Mouse (Mus musculus): ENCODE results near the gene 9530068E07Rik. TPM values are rescaled to one million over a fixed set of nuclear protein-coding genes. Genes with fewer than 3 reads are reported as not detected.

9530068E07Rik gene
- polyA plus RNA-seq, 1 experiment from 2014 or later: 166 TPM

GRCm38 (mm10) chr11:52360471-52361277 lies 35.6 kb upstream of the 9530068E07Rik start, which contains the start of gene Vdac1:
Gene Vdac1 (plus strand): TSS chr11:52360860.
- Histone ChIP-seq H3K4me3 (replicated peaks) (peak within 1 kb of the TSS; percentile 98), H3K9me3 (no peaks in the 10 kb centered on the region), H3K4me2 (replicated peaks) (peak within 1 kb of the TSS; percentile 64), H3K4me1 (replicated peaks) (peaks cover 35% of the 10 kb centered on the region), H3K9ac (peak within 1 kb of the TSS; percentile 98), H3K36me3 (no peaks in the 10 kb centered on the region), H3K27ac (peak within 1 kb of the TSS; percentile 99), H3K27me3 (replicated peaks) (no peaks in the 10 kb centered on the region)
- WGBS: under 1% methylated on average over 84 of the region's 84 CpGs
- peak; percentile 94 for ATAC-seq

GRCm38 (mm10) chr11:52361287-52361921 lies 34.8 kb upstream of the 9530068E07Rik start:
- Histone ChIP-seq H3K4me1 (replicated peaks) (peaks cover 43% of the 10 kb centered on the region), H3K4me3 (replicated peaks) (peak overlapping the region; percentile 98), H3K36me3 (no peaks in the 10 kb centered on the region), H3K9me3 (no peaks in the 10 kb centered on the region), H3K27me3 (replicated peaks) (no peaks in the 10 kb centered on the region), H3K4me2 (replicated peaks) (peak overlapping the region; percentile 64), H3K27ac (peak overlapping the region; percentile 99), H3K9ac (peak overlapping the region; percentile 98)
- WGBS: under 1% methylated on average over 47 of the region's 47 CpGs
- peak; percentile 22 for ATAC-seq

- no peaks in the 10 kb centered on the region for H3K36me3 ChIP-seq
- H3K4me2 ChIP-seq (replicated peaks): 0 out of 2 replicates have a peak overlapping the region, but pooled peaks have one; percentile 3
- WGBS: 57% methylated on average over 2 of the region's 2 CpGs
- H3K9ac ChIP-seq: no peak overlapping the region
- no peaks in the 10 kb centered on the region for H3K27me3 ChIP-seq (replicated peaks)
- no peaks in the 10 kb centered on the region for H3K9me3 ChIP-seq
- no peak for ATAC-seq
- H3K27ac ChIP-seq: peak overlapping the region; percentile 76; the same call in 1 of the 2 replicates
- H3K4me1 ChIP-seq (replicated peaks): peaks cover 63% of the 10 kb centered on the region
- no peak overlapping the region for H3K4me3 ChIP-seq (replicated peaks)
These were observed 31.9 kb upstream of the 9530068E07Rik start for GRCm38 (mm10) chr11:52364376-52364775.

- H3K27me3 ChIP-seq (replicated peaks): no peaks in the 10 kb centered on the region
- H3K9ac ChIP-seq: no peak overlapping the region
These were observed 31.1 kb upstream of the 9530068E07Rik start for GRCm38 (mm10) chr11:52365143-52365542.

GRCm38 (mm10) chr11:52366358-52366757 lies 29.9 kb upstream of the 9530068E07Rik start:
- Histone ChIP-seq H3K27me3 (replicated peaks) (no peaks in the 10 kb centered on the region), H3K27ac (no peak overlapping the region), H3K36me3 (no peaks in the 10 kb centered on the region), H3K9ac (no peak overlapping the region), H3K9me3 (no peaks in the 10 kb centered on the region), H3K4me1 (replicated peaks) (peaks cover 70% of the 10 kb centered on the region), H3K4me3 (replicated peaks) (no peak overlapping the region), H3K4me2 (replicated peaks) (no peak overlapping the region)
- 62% methylated on average over 5 of the region's 5 CpGs for WGBS
- ATAC-seq: no peak

More at GRCm38 (mm10) chr11:52365143-52365542, 31.1 kb upstream of the 9530068E07Rik start:
- no peak for ATAC-seq
- Histone ChIP-seq H3K4me1 (replicated peaks) (peaks cover 63% of the 10 kb centered on the region), H3K9me3 (no peaks in the 10 kb centered on the region), H3K4me3 (replicated peaks) (no peak overlapping the region), H3K4me2 (replicated peaks) (peak overlapping the region; percentile 34), H3K36me3 (no peaks in the 10 kb centered on the region), H3K27ac (peak overlapping the region; percentile 76)
- WGBS: 38% methylated on average over 1 of the region's 1 CpGs

GRCm38 (mm10) chr11:52368176-52368985 lies 27.8 kb upstream of the 9530068E07Rik start:
- WGBS: 55% methylated on average over 10 of the region's 10 CpGs
- H3K27me3 ChIP-seq (replicated peaks): no peaks in the 10 kb centered on the region
- H3K9me3 ChIP-seq: no peaks in the 10 kb centered on the region
- H3K4me3 ChIP-seq (replicated peaks): no peak overlapping the region
- no peak for ATAC-seq
- no peaks in the 10 kb centered on the region for H3K36me3 ChIP-seq
- H3K4me2 ChIP-seq (replicated peaks): 0 out of 2 replicates have a peak overlapping the region, but pooled peaks have one; percentile 6
- H3K4me1 ChIP-seq (replicated peaks): peaks cover 60% of the 10 kb centered on the region
- H3K9ac ChIP-seq: no peak overlapping the region; the same call in 1 of the 2 replicates
- H3K27ac ChIP-seq: peak overlapping the region; percentile 40; the same call in 1 of the 2 replicates

GRCm38 (mm10) chr11:52369252-52370134 lies 26.7 kb upstream of the 9530068E07Rik start:
- no peak overlapping the region for H3K4me2 ChIP-seq (replicated peaks)
- H3K27me3 ChIP-seq (replicated peaks): no peaks in the 10 kb centered on the region
- no peaks in the 10 kb centered on the region for H3K9me3 ChIP-seq
- no peak overlapping the region for H3K4me3 ChIP-seq (replicated peaks)
- peaks cover 50% of the 10 kb centered on the region for H3K4me1 ChIP-seq (replicated peaks)
- 68% methylated on average over 9 of the region's 9 CpGs for WGBS
- 0 out of 2 replicates have a peak, but pooled peaks have one; percentile 1 for ATAC-seq
- H3K36me3 ChIP-seq: no peaks in the 10 kb centered on the region
- no peak overlapping the region for H3K9ac ChIP-seq
- H3K27ac ChIP-seq: peak overlapping the region; percentile 28; the same call in 1 of the 2 replicates

GRCm38 (mm10) chr11:52370135-52370452 lies 26.1 kb upstream of the 9530068E07Rik start:
- no peak overlapping the region for H3K4me2 ChIP-seq (replicated peaks)
- H3K4me1 ChIP-seq (replicated peaks): peaks cover 48% of the 10 kb centered on the region
- WGBS: 93% methylated on average over 2 of the region's 2 CpGs
- peaks cover 4% of the 10 kb centered on the region; the same call in 1 of the 2 replicates for H3K36me3 ChIP-seq
- no peaks in the 10 kb centered on the region for H3K27me3 ChIP-seq (replicated peaks)
- no peak overlapping the region for H3K9ac ChIP-seq
- no peaks in the 10 kb centered on the region for H3K9me3 ChIP-seq
- no peak overlapping the region for H3K4me3 ChIP-seq (replicated peaks)
- H3K27ac ChIP-seq: peak overlapping the region; percentile 76
- no peak for ATAC-seq

- no peaks in the 10 kb centered on the region for H3K27me3 ChIP-seq (replicated peaks)
- WGBS: 23% methylated on average over 2 of the region's 2 CpGs
- H3K27ac ChIP-seq: peak overlapping the region; percentile 76
- H3K9ac ChIP-seq: no peak overlapping the region
- H3K9me3 ChIP-seq: no peaks in the 10 kb centered on the region
- H3K4me2 ChIP-seq (replicated peaks): no peak overlapping the region
- ATAC-seq: peak; percentile 56
- H3K4me3 ChIP-seq (replicated peaks): no peak overlapping the region
- peaks cover 44% of the 10 kb centered on the region for H3K4me1 ChIP-seq (replicated peaks)
- H3K36me3 ChIP-seq: peaks cover 7% of the 10 kb centered on the region; the same call in 1 of the 2 replicates
These were observed 25.7 kb upstream of the 9530068E07Rik start for GRCm38 (mm10) chr11:52370538-52370937.

- Histone ChIP-seq H3K9me3 (no peaks in the 10 kb centered on the region), H3K27ac (no peak overlapping the region), H3K9ac (no peak overlapping the region), H3K36me3 (peaks cover 25% of the 10 kb centered on the region), H3K4me1 (replicated peaks) (peaks cover 21% of the 10 kb centered on the region), H3K27me3 (replicated peaks) (no peaks in the 10 kb centered on the region), H3K4me2 (replicated peaks) (no peak overlapping the region), H3K4me3 (replicated peaks) (no peak overlapping the region)
- ATAC-seq: no peak
- WGBS: 79% methylated on average over 7 of the region's 7 CpGs
These were observed 22.4 kb upstream of the 9530068E07Rik start for GRCm38 (mm10) chr11:52373841-52374240.

- Histone ChIP-seq H3K9me3 (no peaks in the 10 kb centered on the region), H3K27ac (no peak overlapping the region), H3K9ac (no peak overlapping the region), H3K4me3 (replicated peaks) (no peak overlapping the region), H3K27me3 (replicated peaks) (no peaks in the 10 kb centered on the region), H3K36me3 (peaks cover 25% of the 10 kb centered on the region), H3K4me2 (replicated peaks) (no peak overlapping the region), H3K4me1 (replicated peaks) (peaks cover 16% of the 10 kb centered on the region)
- ATAC-seq: peak; percentile 48
- 64% methylated on average over 6 of the region's 6 CpGs for WGBS
These were observed 21.9 kb upstream of the 9530068E07Rik start for GRCm38 (mm10) chr11:52374340-52374739.
